Mouse (Mus musculus) neural tube, embryonic 11.5 days (tissue): ENCODE measurements around the gene Tmigd3. TPM values are rescaled to one million over a fixed set of nuclear protein-coding genes. Genes with fewer than 3 reads are reported as not detected.

Experiments
- ATAC-seq: fragments of 200-750 bp; cut with Nextera tagmentation; 2 replicates; pipeline ENCODE4 v1.8.0; 2017; ENCODE audit warnings: moderate number of reproducible peaks, mild to moderate bottlenecking, moderate TSS enrichment, moderate library complexity; ENCODE audit not compliant: insufficient read depth, low FRiP score, low TSS enrichment
- DNase-seq: peaks from one replicate; pipeline ENCODE4 v3.0.0-alpha.2; 2015; ENCODE audit warnings: low spot score
- H3K27ac ChIP-seq: fragments of 300-500 bp; sonication (generic); 2 replicates; pipeline ENCODE4 v1.5.1; 2014; ENCODE audit warnings: low read depth, mild to moderate bottlenecking, low read length
- H3K27me3 ChIP-seq: fragments of 300-500 bp; sonication (generic); 2 replicates; pipeline ENCODE4 v1.6.1; 2014; ENCODE audit warnings: mild to moderate bottlenecking, low read length, mixed read lengths; ENCODE audit not compliant: control insufficient read depth, insufficient read depth
- H3K36me3 ChIP-seq: fragments of 300-500 bp; sonication (generic); 2 replicates; pipeline ENCODE4 v1.6.1; 2014; ENCODE audit warnings: mild to moderate bottlenecking, low read length, moderate library complexity, mixed read lengths; ENCODE audit not compliant: control insufficient read depth, insufficient read depth
- H3K4me1 ChIP-seq: fragments of 300-500 bp; sonication (generic); 2 replicates; pipeline ENCODE4 v1.6.1; 2014; ENCODE audit warnings: low read length, mixed read lengths; ENCODE audit not compliant: control insufficient read depth, insufficient read depth
- H3K4me2 ChIP-seq: fragments of 300-500 bp; sonication (generic); 2 replicates; pipeline ENCODE4 v1.6.1; 2014; ENCODE audit warnings: low read depth, mild to moderate bottlenecking, moderate library complexity
- H3K4me3 ChIP-seq: fragments of 300-500 bp; sonication (generic); 2 replicates; pipeline ENCODE4 v1.5.1; 2014; ENCODE audit warnings: low read depth, low read length
- H3K9ac ChIP-seq: fragments of 300-500 bp; sonication (generic); 2 replicates; pipeline ENCODE4 v1.6.1; 2014; ENCODE audit warnings: mild to moderate bottlenecking, low read length
- H3K9me3 ChIP-seq: fragments of 300-500 bp; sonication (generic); 2 replicates; pipeline ENCODE4 v1.6.1; 2016; ENCODE audit warnings: low read length; ENCODE audit not compliant: control insufficient read depth
- WGBS: fragments of 180-500 bp; shearing (Covaris S2); extraction: QIAGEN DNeasy Blood & Tissue Kit; methylation state at CpG from one replicate; pipeline ENCODE4 v1.1.7; 2014; 5-methylcytosine and 5-hydroxymethylcytosine counted together
- polyA plus RNA-seq: library from polyadenylated mRNA; unstranded; fragments of >200 nt; fragmentation: Nextera tagmentation; extraction: Ambion mirVana; gene quantifications from 2 replicates; pipeline ENCODE4 v1.2.1, GENCODE M21; 2014

The Tmigd3 gene
- polyA plus RNA-seq, 1 experiment from 2014 or later = not detected

GRCm38 (mm10) chr3:105894601-105895592 is 24.2 kb downstream of the Tmigd3 start:
- ATAC-seq = no peak
- DNase-seq = peak; percentile 35

GRCm38 (mm10) chr3:105896811-105897210 is 26.1 kb downstream of the Tmigd3 start:
- no peak for ATAC-seq
- WGBS = 90% methylated on average over 3 of the region's 3 CpGs
- H3K4me2 ChIP-seq = no peak overlapping the region
- DNase-seq = no peak
- H3K27ac ChIP-seq = no peak overlapping the region
- no peaks in the 10 kb centered on the region for H3K36me3 ChIP-seq
- no peak overlapping the region for H3K9ac ChIP-seq
- no peak overlapping the region for H3K4me3 ChIP-seq
- no peaks in the 10 kb centered on the region for H3K4me1 ChIP-seq
- no peaks in the 10 kb centered on the region for H3K27me3 ChIP-seq
- no peaks in the 10 kb centered on the region for H3K9me3 ChIP-seq

More at GRCm38 (mm10) chr3:105894601-105895592, 24.2 kb downstream of the Tmigd3 start:
- Histone ChIP-seq H3K27me3 (no peaks in the 10 kb centered on the region), H3K4me3 (no peak overlapping the region), H3K9me3 (no peaks in the 10 kb centered on the region), H3K36me3 (no peaks in the 10 kb centered on the region), H3K4me2 (no peak overlapping the region), H3K4me1 (no peaks in the 10 kb centered on the region), H3K9ac (no peak overlapping the region), H3K27ac (no peak overlapping the region)
- 86% methylated on average over 23 of the region's 23 CpGs for WGBS

- no peaks in the 10 kb centered on the region for H3K9me3 ChIP-seq
- H3K4me3 ChIP-seq = no peak overlapping the region
- no peaks in the 10 kb centered on the region for H3K27me3 ChIP-seq
- no peak overlapping the region for H3K27ac ChIP-seq
- DNase-seq (no peak), ATAC-seq (no peak)
- H3K36me3 ChIP-seq = no peaks in the 10 kb centered on the region
- no peak overlapping the region for H3K4me2 ChIP-seq
- H3K9ac ChIP-seq = no peak overlapping the region
- no peaks in the 10 kb centered on the region for H3K4me1 ChIP-seq
- WGBS = 92% methylated on average over 2 of the region's 2 CpGs
Observed at GRCm38 (mm10) chr3:105898325-105898724, 27.6 kb downstream of the Tmigd3 start.

- no peak for ATAC-seq
- Histone ChIP-seq H3K4me3 (no peak overlapping the region), H3K4me1 (no peaks in the 10 kb centered on the region), H3K27me3 (no peaks in the 10 kb centered on the region), H3K4me2 (no peak overlapping the region), H3K9me3 (no peaks in the 10 kb centered on the region), H3K36me3 (no peaks in the 10 kb centered on the region), H3K9ac (no peak overlapping the region), H3K27ac (no peak overlapping the region)
- WGBS = 92% methylated on average over 11 of the region's 11 CpGs
- no peak for DNase-seq
Observed at GRCm38 (mm10) chr3:105898861-105899260, 28.2 kb downstream of the Tmigd3 start.

GRCm38 (mm10) chr3:105899394-105900147 is 28.9 kb downstream of the Tmigd3 start:
- Histone ChIP-seq H3K27me3 (no peaks in the 10 kb centered on the region), H3K9me3 (no peaks in the 10 kb centered on the region), H3K36me3 (no peaks in the 10 kb centered on the region), H3K27ac (no peak overlapping the region), H3K4me3 (no peak overlapping the region), H3K4me2 (no peak overlapping the region), H3K9ac (no peak overlapping the region), H3K4me1 (no peaks in the 10 kb centered on the region)
- peak; percentile 74 for ATAC-seq
- DNase-seq = peak; percentile 84
- 43% methylated on average over 8 of the region's 8 CpGs for WGBS

GRCm38 (mm10) chr3:105900266-105900665 is 29.6 kb downstream of the Tmigd3 start:
- no peak for ATAC-seq
- no peak for DNase-seq
- no peaks in the 10 kb centered on the region for H3K9me3 ChIP-seq
- H3K9ac ChIP-seq = no peak overlapping the region
- H3K27ac ChIP-seq = no peak overlapping the region
- no peaks in the 10 kb centered on the region for H3K4me1 ChIP-seq
- no peak overlapping the region for H3K4me3 ChIP-seq
- no peaks in the 10 kb centered on the region for H3K36me3 ChIP-seq
- H3K4me2 ChIP-seq = no peak overlapping the region
- 76% methylated on average over 6 of the region's 6 CpGs for WGBS
- H3K27me3 ChIP-seq = no peaks in the 10 kb centered on the region

- 87% methylated on average over 3 of the region's 3 CpGs for WGBS
- no peaks in the 10 kb centered on the region for H3K36me3 ChIP-seq
- DNase-seq (no peak), ATAC-seq (no peak)
- H3K4me1 ChIP-seq = no peaks in the 10 kb centered on the region
- H3K9ac ChIP-seq = no peak overlapping the region
- no peak overlapping the region for H3K4me2 ChIP-seq
- H3K9me3 ChIP-seq = no peaks in the 10 kb centered on the region
- no peak overlapping the region for H3K27ac ChIP-seq
- no peaks in the 10 kb centered on the region for H3K27me3 ChIP-seq
- no peak overlapping the region for H3K4me3 ChIP-seq
Observed at GRCm38 (mm10) chr3:105900716-105901115, 30.0 kb downstream of the Tmigd3 start.

GRCm38 (mm10) chr3:105901468-105901867 is 30.8 kb downstream of the Tmigd3 start:
- no peak overlapping the region for H3K9ac ChIP-seq
- no peak for ATAC-seq
- H3K36me3 ChIP-seq = no peaks in the 10 kb centered on the region
- no peak overlapping the region for H3K4me2 ChIP-seq
- H3K4me1 ChIP-seq = no peaks in the 10 kb centered on the region
- 84% methylated on average over 4 of the region's 4 CpGs for WGBS
- H3K27me3 ChIP-seq = no peaks in the 10 kb centered on the region
- no peaks in the 10 kb centered on the region for H3K9me3 ChIP-seq
- no peak for DNase-seq
- no peak overlapping the region for H3K4me3 ChIP-seq
- H3K27ac ChIP-seq = no peak overlapping the region
